Mouse (Mus musculus) kidney, postnatal 0 days (tissue): ENCODE results near the gene Slc51a. TPM values are rescaled to one million over a fixed set of nuclear protein-coding genes. Genes with fewer than 3 reads are reported as not detected.
A peak's percentile ranks its signal among the peaks of the same experiment; 100 is the strongest.
"Not testable (repeated sequence)": the region's sequence is repeated elsewhere in the genome, so short reads cannot be mapped to it uniquely, and the experiment has no call there.

Experiments used
- ATAC-seq: fragments of 200-750 bp; cut with Nextera tagmentation; replicated peaks from 2 replicates; pipeline ENCODE4 v1.8.0; 2017; ENCODE audit warnings: low read depth, moderate number of reproducible peaks, moderate TSS enrichment, moderate library complexity; ENCODE audit not compliant: low FRiP score
- DNase-seq: peaks from one replicate; pipeline ENCODE4 v3.0.0-alpha.2; 2016; ENCODE audit warnings: low spot score
- H3K27ac ChIP-seq: fragments of 300-500 bp; sonication (generic); 2 replicates; pipeline ENCODE4 v1.5.1; 2014; ENCODE audit warnings: mild to moderate bottlenecking
- H3K27me3 ChIP-seq: fragments of 300-500 bp; sonication (generic); 2 replicates; pipeline ENCODE4 v1.6.1; 2014; ENCODE audit warnings: low read length, mixed read lengths; ENCODE audit not compliant: insufficient read depth
- H3K36me3 ChIP-seq: fragments of 300-500 bp; sonication (generic); 2 replicates; pipeline ENCODE4 v1.6.1; 2014; ENCODE audit warnings: low read length, mixed read lengths; ENCODE audit not compliant: insufficient read depth
- H3K4me1 ChIP-seq: fragments of 300-500 bp; sonication (generic); replicated peaks from 2 replicates; pipeline ENCODE4 v1.6.1; 2014; ENCODE audit warnings: antibody characterized with exemption, low read length, mixed read lengths; ENCODE audit not compliant: insufficient read depth
- H3K4me2 ChIP-seq: fragments of 300-500 bp; sonication (generic); 2 replicates; pipeline ENCODE4 v1.6.1; 2014; ENCODE audit warnings: mild to moderate bottlenecking, low read length, moderate library complexity, mixed read lengths
- H3K4me3 ChIP-seq: fragments of 300-500 bp; sonication (generic); replicated peaks from 2 replicates; pipeline ENCODE4 v1.5.1; 2014; ENCODE audit warnings: low read depth, low read length
- H3K9ac ChIP-seq: fragments of 300-500 bp; sonication (generic); 2 replicates; pipeline ENCODE4 v1.6.1; 2014; ENCODE audit warnings: low read depth, low read length
- H3K9me3 ChIP-seq: fragments of 300-500 bp; sonication (generic); replicated peaks from 2 replicates; pipeline ENCODE4 v1.6.1; 2016; ENCODE audit warnings: low read length, inconsistent platforms, mixed read lengths
- CTCF ChIP-seq: IDR thresholded peaks from 2 replicates; pipeline ENCODE4 v1.5.1; 2016; ENCODE audit warnings: antibody characterized with exemption, low read depth, mild to moderate bottlenecking, moderate library complexity
- WGBS: fragments of 180-500 bp; shearing (Covaris S2); extraction: QIAGEN DNeasy Blood & Tissue Kit; methylation state at CpG from one replicate; pipeline ENCODE4 v1.1.7; 2014; 5-methylcytosine and 5-hydroxymethylcytosine counted together
- polyA plus RNA-seq: library from polyadenylated mRNA; unstranded; fragments of >200 nt; fragmentation: Nextera tagmentation; extraction: Ambion mirVana; gene quantifications from 2 replicates; pipeline ENCODE4 v1.2.1, GENCODE M21; 2015

The Slc51a gene
- polyA plus RNA-seq, 1 experiment from 2014 or later = 4.3 TPM

GRCm38 (mm10) chr16:32495965-32496364 lies 8.3 kb upstream of the Slc51a start, which contains the start of gene Zdhhc19:
Zdhhc19 (plus strand) TSS chr16:32496265.
- H3K27ac ChIP-seq = no peak within 1 kb of the TSS
- no peaks in the 10 kb centered on the region for H3K36me3 ChIP-seq
- no peaks in the 10 kb centered on the region for H3K9me3 ChIP-seq
- H3K4me3 ChIP-seq = no peak within 1 kb of the TSS
- no peak for DNase-seq
- TF ChIP-seq CTCF = no peak
- ATAC-seq = no peak
- no peak within 1 kb of the TSS for H3K4me2 ChIP-seq
- no peaks in the 10 kb centered on the region for H3K4me1 ChIP-seq
- H3K27me3 ChIP-seq = no peaks in the 10 kb centered on the region
- 67% methylated on average over 3 of the region's 3 CpGs for WGBS
- H3K9ac ChIP-seq = no peak within 1 kb of the TSS

DNA sequence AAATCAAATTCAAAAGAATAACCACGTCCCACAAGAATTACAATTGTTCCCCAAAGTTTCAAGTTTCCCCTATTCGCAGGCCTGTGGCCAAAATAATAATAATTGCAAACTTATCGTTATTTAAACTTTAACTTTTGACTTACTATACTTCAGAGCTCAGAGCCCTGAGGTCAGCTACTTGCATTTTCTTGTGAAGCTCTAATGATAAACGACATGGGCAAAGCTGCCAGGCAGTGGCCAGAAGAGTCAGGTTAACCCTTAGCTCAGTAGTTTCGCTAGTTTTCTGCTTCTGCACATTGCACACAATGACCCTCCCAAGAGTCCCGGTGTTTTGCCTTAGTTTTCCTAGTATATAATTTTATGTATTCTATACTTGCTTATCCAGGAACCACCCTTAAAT lies 6.7 kb upstream of the Slc51a start:
- not testable (repeated sequence) for H3K27me3 ChIP-seq, H3K36me3 ChIP-seq, H3K4me2 ChIP-seq, ATAC-seq, H3K4me1 ChIP-seq, H3K4me3 ChIP-seq, H3K9ac ChIP-seq, H3K9me3 ChIP-seq, DNase-seq, H3K27ac ChIP-seq
- WGBS = 46% methylated on average over 6 of the region's 6 CpGs

- H3K9ac ChIP-seq = no peak overlapping the region
- H3K4me2 ChIP-seq = no peak overlapping the region
- no peak for TF ChIP-seq CTCF
- H3K4me3 ChIP-seq = no peak overlapping the region
- no peaks in the 10 kb centered on the region for H3K9me3 ChIP-seq
- no peak overlapping the region for H3K27ac ChIP-seq
- DNase-seq (no peak), ATAC-seq (peak; percentile 46)
- H3K27me3 ChIP-seq = no peaks in the 10 kb centered on the region
- H3K4me1 ChIP-seq = peaks cover 2% of the 10 kb centered on the region; the same call in 1 of the 2 replicates
- 84% methylated on average over 3 of the region's 3 CpGs for WGBS
- no peaks in the 10 kb centered on the region for H3K36me3 ChIP-seq
These were observed 1.3 kb upstream of the Slc51a start for GRCm38 (mm10) chr16:32488939-32489338.

DNA sequence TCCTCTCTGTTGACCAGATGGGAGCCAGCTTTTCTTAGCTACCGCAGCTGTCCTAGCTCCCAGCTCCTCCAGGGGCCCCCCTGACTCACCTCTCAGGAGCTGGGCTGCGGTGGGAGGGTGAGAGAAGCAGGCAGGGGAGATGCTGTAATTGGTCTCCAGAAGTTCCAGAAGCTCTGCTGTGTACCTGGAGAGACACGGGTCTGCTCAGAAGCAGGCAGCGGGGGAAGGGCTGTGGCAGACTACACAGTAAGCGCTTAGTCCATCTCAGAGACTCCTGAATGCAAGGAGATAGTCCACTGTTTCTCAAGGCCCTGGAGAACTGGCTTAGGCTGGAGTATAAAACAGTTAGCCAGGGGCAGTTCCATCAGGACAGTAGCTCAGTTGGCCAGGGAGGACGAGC lies 1.6 kb downstream of the Slc51a start:
- Histone ChIP-seq H3K9ac (no peak overlapping the region), H3K27ac (no peak overlapping the region), H3K36me3 (no peaks in the 10 kb centered on the region), H3K4me2 (no peak overlapping the region), H3K27me3 (no peaks in the 10 kb centered on the region), H3K4me1 (peaks cover 2% of the 10 kb centered on the region; the same call in 1 of the 2 replicates), H3K4me3 (no peak overlapping the region), H3K9me3 (no peaks in the 10 kb centered on the region)
- ATAC-seq = no peak
- DNase-seq = no peak
- 78% methylated on average over 6 of the region's 6 CpGs for WGBS
- TF ChIP-seq CTCF = no peak

DNA sequence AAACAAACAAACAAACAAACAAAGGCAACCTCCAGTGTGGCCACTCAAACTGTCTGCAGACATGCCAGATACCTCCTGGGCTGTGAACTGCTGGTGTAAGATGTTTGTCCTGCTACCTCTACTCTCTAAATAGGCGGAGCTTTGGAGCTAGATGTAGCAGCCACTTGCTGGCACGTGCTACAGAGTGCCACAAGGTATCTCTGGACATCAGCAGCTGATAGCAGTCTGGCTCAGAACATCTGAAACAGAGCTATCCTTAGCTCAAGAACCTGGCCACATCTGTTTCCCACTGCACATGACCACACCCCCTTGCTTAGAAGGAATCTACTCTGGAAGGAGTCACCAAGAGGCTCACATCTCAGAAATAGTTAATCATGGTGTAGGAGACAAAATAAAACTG lies 2.5 kb downstream of the Slc51a start:
- DNase-seq = no peak
- Histone ChIP-seq H3K4me3 (no peak overlapping the region), H3K27me3 (no peaks in the 10 kb centered on the region), H3K27ac (no peak overlapping the region), H3K4me2 (no peak overlapping the region), H3K9ac (no peak overlapping the region), H3K4me1 (peaks cover 2% of the 10 kb centered on the region; the same call in 1 of the 2 replicates), H3K9me3 (no peaks in the 10 kb centered on the region), H3K36me3 (no peaks in the 10 kb centered on the region)
- no peak for TF ChIP-seq CTCF
- WGBS = 67% methylated on average over 2 of the region's 2 CpGs
- ATAC-seq = no peak

DNA sequence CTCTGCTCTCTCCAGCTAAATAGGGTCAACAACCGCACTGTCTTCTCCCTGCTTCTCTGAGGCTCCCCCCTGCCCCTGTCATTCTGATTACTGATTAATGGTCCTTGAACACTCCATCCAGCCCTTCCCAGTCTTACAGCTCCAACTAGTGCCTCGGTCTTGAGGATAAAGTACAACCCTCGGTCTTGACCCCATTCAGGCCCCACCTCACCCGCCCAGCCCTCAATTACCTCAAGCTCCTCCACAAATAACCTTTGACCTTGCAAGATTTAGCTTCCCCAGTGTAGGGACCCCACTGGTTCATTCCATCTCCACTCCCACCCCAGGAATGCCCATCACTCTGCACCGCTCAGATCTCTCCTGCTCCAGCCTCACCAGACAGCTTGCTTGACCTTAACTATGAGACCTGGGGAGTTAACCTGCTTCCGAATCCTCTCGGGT lies 3.2 kb downstream of the Slc51a start:
- no peak overlapping the region for H3K4me3 ChIP-seq
- H3K4me1 ChIP-seq = peaks cover 2% of the 10 kb centered on the region; the same call in 1 of the 2 replicates
- H3K9ac ChIP-seq = no peak overlapping the region
- H3K9me3 ChIP-seq = no peaks in the 10 kb centered on the region
- DNase-seq (peak; percentile 64), ATAC-seq (peak; percentile 83)
- no peaks in the 10 kb centered on the region for H3K27me3 ChIP-seq
- no peaks in the 10 kb centered on the region for H3K36me3 ChIP-seq
- WGBS = 18% methylated on average over 7 of the region's 7 CpGs
- no peak overlapping the region for H3K27ac ChIP-seq
- no peak for TF ChIP-seq CTCF
- H3K4me2 ChIP-seq = no peak overlapping the region

GRCm38 (mm10) chr16:32479415-32479814 lies 8.3 kb downstream of the Slc51a start:
- no peak for ATAC-seq
- TF ChIP-seq CTCF = no peak
- DNase-seq = no peak

More at GRCm38 (mm10) chr16:32479415-32479814, 8.3 kb downstream of the Slc51a start:
- no peaks in the 10 kb centered on the region for H3K27me3 ChIP-seq
- no peaks in the 10 kb centered on the region for H3K9me3 ChIP-seq
- peaks cover 2% of the 10 kb centered on the region; the same call in 1 of the 2 replicates for H3K4me1 ChIP-seq
- no peak overlapping the region for H3K4me2 ChIP-seq
- H3K27ac ChIP-seq = no peak overlapping the region
- H3K4me3 ChIP-seq = no peak overlapping the region
- H3K36me3 ChIP-seq = no peaks in the 10 kb centered on the region
- no peak overlapping the region for H3K9ac ChIP-seq
- 59% methylated on average over 2 of the region's 2 CpGs for WGBS
